Mouse (Mus musculus): ENCODE measurements at regions not wholly inside any gene's neighbourhood (a gene's known extent, or its start where the extent isn't known, plus 50 kb on each side); places are given as distances from the start of the nearest gene placed in this dataset.

DNA sequence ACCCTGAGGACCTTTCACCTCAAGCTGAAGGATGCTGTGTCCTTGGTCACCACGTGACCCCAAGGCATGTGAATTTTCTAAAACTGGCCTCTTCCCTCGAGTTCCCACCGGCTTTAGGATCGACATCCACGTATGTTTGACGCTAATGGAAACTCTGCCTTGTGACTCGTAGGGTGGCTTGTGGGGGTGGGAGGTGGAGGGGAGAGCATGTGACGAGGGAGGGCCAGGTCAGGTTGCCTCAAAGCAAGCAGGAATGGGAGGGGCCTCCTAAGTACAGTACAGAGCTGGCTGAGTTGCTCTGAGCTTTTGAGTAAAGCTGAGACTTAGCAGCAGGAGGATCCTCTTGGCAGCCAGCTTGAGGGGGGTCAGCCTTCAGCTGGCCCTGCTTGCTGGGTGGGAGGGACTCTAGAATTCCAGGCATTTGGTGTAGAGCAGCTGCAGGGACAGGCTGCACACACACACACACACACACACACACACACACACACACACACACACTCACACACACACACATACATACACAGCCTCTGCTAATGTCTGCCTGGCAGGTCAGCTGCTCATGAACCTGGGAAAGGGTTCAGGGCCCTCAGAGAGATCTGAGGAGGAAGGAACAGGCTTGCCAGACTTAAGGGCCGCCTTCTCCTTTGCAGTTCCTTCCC is 78.5 kb downstream of the Sik1 start:
- DNase-seq (ENCODE audit: low read depth, low spot score), result peak; percentile 32

DNA sequence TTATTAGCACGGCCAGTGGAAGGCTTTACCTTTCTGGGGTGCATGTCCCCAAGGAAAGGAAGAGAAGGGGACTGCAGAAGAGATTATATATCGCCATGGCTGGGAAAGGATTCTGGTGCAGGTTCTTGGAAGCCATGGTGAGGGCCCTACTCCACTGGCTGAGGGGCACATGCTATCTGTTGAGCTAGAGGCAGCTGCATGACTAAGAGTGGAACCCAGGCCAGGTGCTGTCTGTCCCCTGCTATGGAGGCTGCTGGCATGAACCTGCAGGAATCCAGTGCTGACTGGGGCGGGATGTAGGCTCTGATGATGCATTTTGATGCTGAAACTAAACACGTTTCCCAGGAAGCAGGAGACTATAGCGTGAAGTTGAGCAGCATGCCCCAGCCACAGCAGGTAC is 77.9 kb downstream of the Sik1 start:
- no peak for DNase-seq (ENCODE audit: low read depth, low spot score)

DNA sequence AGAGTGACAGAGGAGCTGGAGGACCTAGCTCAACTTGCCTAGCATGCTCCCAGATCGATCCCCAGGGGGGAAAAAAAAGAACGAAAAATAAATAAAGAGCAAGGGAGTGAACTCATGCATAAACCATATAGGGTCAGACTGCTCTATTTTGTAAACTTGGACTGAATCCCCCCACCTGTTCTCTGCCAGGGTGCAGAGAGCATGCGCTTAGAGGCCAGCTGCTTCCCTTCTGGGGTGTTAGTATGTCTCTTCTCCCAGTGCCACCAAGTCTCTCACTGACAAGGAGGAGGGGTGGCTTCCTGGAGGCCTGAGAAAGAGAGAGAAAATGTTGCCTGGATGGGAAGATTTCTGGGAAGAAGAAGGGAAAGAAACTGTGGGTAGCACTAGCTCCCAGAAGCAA is 76.1 kb downstream of the Sik1 start:
- DNase-seq (ENCODE audit: low read depth, low spot score), result no peak

DNA sequence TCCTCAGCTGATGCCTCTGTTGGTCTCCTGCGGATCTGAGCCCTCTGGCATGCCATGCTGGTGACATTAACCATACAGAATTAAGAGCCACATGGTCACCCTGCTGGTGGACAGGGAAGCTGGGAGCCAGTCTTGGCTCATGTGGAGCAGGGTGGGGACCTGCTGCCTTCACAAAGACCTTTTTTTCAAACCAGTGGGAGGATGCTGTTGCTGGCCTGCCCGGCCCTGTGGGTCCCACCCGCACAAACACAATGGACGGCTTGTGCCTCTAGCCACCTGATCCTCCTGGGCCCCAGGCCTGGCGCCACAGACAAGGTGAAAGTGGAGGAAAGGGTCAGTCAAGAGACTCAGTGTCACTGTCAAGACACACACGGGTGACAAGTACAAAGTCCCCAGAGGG is 73.4 kb downstream of the Sik1 start:
- DNase-seq (ENCODE audit: low read depth, low spot score), result no peak

DNA sequence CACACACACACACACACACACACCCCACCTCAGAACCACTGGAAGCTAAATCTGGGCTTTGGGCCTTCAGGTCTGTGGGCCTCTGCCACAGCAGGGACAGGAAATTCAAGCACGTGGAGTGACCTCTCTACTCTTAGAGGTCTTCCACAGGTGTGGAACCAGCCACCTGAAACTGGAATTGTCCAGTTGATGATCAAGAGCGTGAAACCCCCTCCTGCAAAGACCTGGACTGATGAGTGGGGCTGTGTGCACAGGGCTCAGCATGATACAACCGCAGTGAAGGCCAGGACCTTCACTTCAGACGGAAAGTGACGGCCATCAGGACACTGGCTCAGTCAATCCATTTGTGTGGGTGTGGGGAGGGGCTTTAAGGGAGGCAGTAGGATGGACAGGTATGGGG is 72.5 kb downstream of the Sik1 start:
- no peak for DNase-seq (ENCODE audit: low read depth, low spot score)

DNA sequence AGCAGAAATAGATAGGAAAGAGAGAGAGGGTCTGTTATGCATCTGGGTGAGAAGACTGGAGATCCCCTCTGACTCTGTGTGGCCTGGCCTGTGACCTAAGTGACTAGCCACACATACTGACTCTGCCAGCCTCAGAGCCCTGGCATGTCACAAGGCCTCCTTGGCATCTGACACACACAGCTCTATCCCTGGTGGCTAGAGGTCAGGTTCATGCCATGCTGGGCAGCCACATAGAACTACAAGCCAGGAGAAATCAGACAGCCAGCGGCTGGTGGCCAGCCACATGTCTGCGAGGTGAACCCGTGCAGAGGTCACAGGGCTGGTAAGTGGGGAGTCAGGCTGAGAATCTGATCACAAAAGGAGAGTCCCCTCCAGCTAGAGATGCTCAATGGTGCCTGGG is 67.3 kb downstream of the Sik1 start:
- no peak for DNase-seq (ENCODE audit: low read depth, low spot score)

DNA sequence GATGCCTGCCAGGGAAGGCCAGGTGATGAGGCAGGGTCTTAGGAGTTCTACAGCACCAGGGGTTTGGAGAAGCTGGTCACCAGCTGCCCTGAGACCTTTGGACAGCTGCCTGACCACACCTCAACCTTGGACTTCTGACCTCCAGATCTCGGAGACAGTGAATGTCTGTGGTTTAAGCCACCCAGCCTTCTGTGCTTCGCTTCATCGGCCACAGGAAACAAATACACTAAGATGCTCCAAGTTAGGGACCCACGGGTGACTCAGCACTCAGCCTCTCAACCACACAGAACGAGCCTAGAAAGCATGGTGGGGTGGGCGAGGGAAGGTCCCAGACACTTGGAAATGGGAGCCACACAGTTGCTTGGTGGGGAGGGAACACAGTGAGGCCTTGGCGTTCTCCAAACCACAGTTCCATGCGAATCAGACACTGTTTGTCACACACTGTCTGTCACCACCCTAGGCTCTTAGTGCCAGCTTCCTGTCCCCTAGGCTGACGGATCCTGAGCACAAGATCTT is 66.5 kb downstream of the Sik1 start:
- DNase-seq (ENCODE audit: low read depth, low spot score), result peak; percentile 59

DNA sequence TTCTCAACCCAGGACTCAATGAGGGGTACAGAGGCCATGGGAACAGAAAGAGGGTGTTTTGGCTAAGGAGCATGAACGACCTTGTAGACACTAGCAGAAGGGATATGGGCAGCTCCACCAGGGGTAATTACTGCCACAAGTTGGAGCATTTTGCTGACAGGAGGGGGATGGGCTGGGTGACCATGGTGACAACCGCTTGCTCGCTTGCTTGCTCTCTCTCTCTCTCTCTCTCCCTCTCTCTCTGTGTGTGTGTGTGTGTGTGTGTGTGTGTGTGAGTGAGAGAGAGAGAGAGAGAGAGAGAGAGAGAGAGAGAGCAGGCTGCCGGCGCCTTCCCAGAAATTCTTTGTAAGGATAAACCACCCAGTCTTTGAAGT is 65.7 kb downstream of the Sik1 start:
- DNase-seq (ENCODE audit: low read depth, low spot score), result peak; percentile 38

DNA sequence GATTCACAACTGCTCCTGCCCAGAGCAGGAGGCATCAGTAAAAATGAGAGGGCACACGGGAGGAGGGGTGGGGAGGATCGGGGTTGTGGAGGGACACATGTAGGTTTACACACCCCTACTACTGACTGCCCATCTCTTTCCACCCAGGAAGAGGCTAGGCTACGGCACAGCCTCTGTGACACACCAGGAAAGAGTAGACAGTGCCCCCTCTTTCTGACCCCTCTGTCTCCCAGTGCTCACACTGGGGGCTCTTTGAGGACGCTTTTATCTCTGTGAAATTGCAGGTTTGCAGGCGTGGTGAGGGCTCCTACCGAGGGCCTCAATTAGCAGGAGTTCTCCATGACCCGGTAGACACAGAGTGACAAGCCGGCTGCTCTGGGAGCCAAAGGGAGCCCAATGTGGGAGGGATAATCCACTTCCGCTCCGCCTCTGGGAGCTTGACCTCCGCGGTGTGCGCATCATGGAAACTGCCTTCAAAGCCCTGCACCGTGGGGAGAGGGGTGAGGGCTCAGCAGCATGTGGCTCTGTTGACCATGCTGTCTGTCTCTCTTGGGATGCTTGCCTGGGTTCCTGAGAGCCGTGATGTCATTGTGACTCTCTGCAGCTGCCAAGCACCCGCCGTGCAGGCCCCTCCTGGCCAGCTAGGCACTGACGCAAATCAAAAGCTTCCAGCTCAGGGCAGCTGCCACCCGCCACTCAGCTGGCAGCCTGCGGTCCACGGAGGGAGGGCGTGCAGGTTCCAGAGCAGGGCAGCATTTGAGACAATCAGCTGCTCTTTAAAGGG is 65.1 kb downstream of the Sik1 start:
- peak; percentile 32 for DNase-seq (ENCODE audit: low read depth, low spot score)

DNA sequence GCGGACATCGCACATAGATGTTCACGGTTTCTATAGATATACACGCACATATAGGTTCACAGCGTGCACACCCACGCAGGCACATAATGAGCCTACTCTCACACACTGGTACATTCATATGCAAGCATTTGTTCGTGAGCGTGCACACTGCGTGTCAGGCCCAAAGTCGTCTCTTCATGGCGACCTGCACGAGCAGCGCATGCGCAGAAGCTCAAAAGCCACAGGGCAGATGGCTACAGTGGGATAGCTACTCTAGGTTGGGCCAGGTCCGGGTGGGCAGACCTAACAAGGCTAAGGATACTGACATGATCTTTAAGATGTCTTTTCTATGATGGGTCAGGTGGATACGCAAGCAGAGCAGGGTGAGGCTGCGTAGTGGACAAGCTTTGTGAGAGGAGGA is 63.9 kb downstream of the Sik1 start:
- DNase-seq (ENCODE audit: low read depth, low spot score), result no peak

DNA sequence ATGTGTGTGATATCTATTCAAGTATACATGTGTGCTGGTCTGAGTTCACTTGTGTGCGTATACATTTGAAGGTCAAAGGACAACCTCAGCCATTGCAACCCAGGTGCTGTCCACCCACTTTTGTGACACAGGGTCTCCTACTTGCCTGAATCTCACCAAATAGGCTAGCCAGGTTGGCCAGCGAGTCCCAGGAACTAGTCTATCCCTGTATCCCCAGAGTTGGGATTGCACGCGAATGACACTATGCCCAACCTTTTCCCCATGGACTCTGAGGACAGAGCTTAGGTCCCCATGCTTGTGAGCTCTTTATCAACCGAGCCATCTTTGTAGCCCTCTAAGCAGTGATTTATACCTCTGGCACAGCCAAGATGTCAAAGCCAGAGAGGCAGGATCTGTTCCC is 62.6 kb downstream of the Sik1 start:
- no peak for DNase-seq (ENCODE audit: low read depth, low spot score)

DNA sequence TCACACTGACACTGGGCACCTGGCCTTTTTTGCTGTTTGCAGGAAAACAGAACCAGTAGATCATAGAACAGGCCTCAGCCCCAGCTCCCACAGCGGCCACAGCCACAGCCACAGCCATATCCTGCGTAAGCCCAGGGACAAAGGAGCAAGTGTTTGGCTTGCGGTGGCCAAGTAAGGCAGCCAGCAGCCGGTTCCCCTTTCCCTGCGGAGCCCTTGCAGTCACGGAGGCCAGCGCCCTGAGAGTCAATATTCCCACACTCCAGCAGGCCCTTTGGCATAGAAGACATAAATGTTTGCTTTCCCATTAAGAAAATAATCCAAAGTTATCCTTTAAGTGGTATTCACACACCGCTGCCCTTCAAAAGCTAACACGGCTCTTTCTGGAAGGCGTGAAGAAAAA is 62.1 kb downstream of the Sik1 start:
- no peak for DNase-seq (ENCODE audit: low read depth, low spot score)

DNA sequence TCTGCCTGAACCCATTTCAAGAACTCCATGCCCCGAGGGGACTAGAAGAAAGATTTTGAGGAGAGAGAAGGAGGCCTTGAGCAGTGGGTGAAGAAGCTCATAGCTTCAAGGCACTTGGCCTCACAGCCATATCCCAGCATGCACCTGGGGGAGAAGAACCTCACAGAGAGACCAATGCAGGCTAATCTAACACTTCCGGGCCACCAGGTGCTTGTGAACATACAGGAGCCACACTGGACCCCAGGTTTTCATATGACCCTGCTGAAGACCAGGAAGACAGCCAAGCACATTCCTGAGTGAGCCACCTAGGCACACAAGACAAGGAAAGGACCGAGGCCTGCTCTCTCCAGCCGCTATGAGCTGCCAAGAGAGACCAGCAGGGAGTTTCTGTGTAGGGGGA is 61.6 kb downstream of the Sik1 start:
- DNase-seq (ENCODE audit: low read depth, low spot score), result no peak

Data from CD4-positive helper T cell, adult 2 months (primary cell).